Mouse (Mus musculus): ENCODE results near the gene 1110004F10Rik. TPM values are rescaled to one million over a fixed set of nuclear protein-coding genes. Genes with fewer than 3 reads are reported as not detected.

1110004F10Rik gene
- polyA plus RNA-seq, 1 experiment: 61.4 TPM

DNA sequence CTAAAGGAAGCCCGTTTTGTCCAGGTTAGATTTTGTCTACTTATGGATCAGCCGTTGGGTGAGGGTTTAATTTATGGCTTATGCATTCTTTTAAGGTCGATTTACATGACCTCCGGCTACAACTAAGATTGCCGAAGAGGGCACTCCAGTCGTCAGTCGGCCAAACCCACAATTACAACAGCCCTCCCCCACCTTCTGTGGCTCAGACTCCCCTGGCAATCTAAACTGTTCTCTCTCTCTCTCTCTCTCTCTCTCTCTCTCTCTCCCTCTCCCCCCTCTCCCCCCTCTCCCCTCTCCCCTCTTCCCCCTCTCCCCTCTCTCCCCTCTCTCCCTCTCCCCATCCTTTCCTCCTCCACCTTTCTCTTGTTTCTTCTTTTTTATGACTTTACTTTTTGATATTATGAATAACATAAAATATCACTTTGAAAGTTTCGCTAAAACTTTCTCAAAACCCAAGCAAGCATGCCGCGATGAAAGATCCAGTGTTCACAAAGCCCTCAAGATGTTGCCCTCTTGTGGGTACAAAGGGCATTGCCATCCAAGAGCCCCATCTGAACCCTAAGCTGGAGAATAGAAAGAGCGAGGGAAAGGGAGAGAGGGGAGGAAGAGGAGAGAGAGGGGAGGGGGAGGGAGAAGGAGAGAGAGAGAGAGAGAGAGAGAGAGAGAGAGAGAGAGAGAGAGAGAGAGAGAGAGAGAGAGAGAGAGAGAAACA lies 6.4 kb upstream of the 1110004F10Rik start:
- Histone ChIP-seq H3K36me3 (ENCODE audit: control insufficient read depth, insufficient read depth, low read length) (no peaks in the 10 kb centered on the region), H3K4me3 (ENCODE audit: control insufficient read depth, insufficient read depth, low read length) (no peak overlapping the region), H3K27me3 (ENCODE audit: control insufficient read depth, insufficient read depth, low read length) (peaks cover 41% of the 10 kb centered on the region), H3K27ac (ENCODE audit: control insufficient read depth, insufficient read depth, low read length) (no peak overlapping the region), H3K4me1 (replicated peaks; ENCODE audit: control insufficient read depth, insufficient read depth, low read length) (peaks cover 5% of the 10 kb centered on the region)
- no peak for TF ChIP-seq CTCF (IDR thresholded peaks at IDR 0.05; ENCODE audit: borderline replicate concordance, control insufficient read depth, extremely low read depth, insufficient read depth, low read length, poor library complexity)
- no peak for TF ChIP-seq POLR2A (IDR thresholded peaks at IDR 0.05; ENCODE audit: control insufficient read depth, extremely low read depth, insufficient read depth, low read length, poor library complexity)
- 3% methylated on average over 11 of the region's 11 CpGs for WGBS
- peak; percentile 71 for DNase-seq

GRCm38 (mm10) chr7:116033371-116034241 lies 5.6 kb upstream of the 1110004F10Rik start:
- Histone ChIP-seq H3K4me3 (ENCODE audit: control insufficient read depth, insufficient read depth, low read length) (peak overlapping the region; percentile 7; the same call in 1 of the 2 replicates), H3K36me3 (ENCODE audit: control insufficient read depth, insufficient read depth, low read length) (no peaks in the 10 kb centered on the region), H3K27me3 (ENCODE audit: control insufficient read depth, insufficient read depth, low read length) (peaks cover 41% of the 10 kb centered on the region), H3K4me1 (replicated peaks; ENCODE audit: control insufficient read depth, insufficient read depth, low read length) (peaks cover 5% of the 10 kb centered on the region), H3K27ac (ENCODE audit: control insufficient read depth, insufficient read depth, low read length) (no peak overlapping the region)
- DNase-seq: peak; percentile 16
- 2% methylated on average over 54 of the region's 54 CpGs for WGBS
- TF ChIP-seq CTCF (IDR thresholded peaks at IDR 0.05; ENCODE audit: borderline replicate concordance, control insufficient read depth, extremely low read depth, insufficient read depth, low read length, poor library complexity) (no peak), POLR2A (IDR thresholded peaks at IDR 0.05; ENCODE audit: control insufficient read depth, extremely low read depth, insufficient read depth, low read length, poor library complexity) (no peak)

DNA sequence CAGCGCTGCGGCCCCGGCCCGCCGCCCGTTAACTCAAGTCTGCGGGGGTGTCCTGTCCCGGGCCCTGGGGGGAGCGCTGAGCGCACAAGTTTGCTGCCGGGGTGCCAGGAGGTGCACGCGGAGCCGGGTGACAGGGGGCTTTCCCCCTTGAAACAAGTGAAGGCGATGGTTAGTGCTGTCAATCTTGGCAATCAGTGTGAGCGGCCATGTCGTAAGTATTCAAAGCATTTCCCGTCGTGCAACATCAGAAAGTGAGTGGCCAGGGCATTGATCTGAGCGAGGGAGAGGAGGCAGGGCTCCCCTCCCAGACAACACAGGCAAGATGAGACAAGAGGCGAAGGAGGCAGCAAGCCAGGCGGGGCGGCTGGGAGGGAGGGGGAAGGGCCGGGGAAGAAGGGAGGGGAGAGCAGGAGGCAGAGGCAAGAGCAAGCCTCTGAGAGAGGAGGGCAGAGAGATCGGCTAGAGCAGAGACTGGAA lies 4.9 kb upstream of the 1110004F10Rik start:
- Histone ChIP-seq H3K27me3 (ENCODE audit: control insufficient read depth, insufficient read depth, low read length) (peaks cover 41% of the 10 kb centered on the region), H3K27ac (ENCODE audit: control insufficient read depth, insufficient read depth, low read length) (no peak overlapping the region)
- WGBS: 3% methylated on average over 25 of the region's 25 CpGs

GRCm38 (mm10) chr7:116035504-116035903 lies 3.7 kb upstream of the 1110004F10Rik start:
- 81% methylated on average over 4 of the region's 4 CpGs for WGBS
- no peak overlapping the region for H3K27ac ChIP-seq (ENCODE audit: control insufficient read depth, insufficient read depth, low read length)
- DNase-seq: no peak
- H3K4me3 ChIP-seq (ENCODE audit: control insufficient read depth, insufficient read depth, low read length): no peak overlapping the region
- H3K4me1 ChIP-seq (replicated peaks; ENCODE audit: control insufficient read depth, insufficient read depth, low read length): peaks cover 9% of the 10 kb centered on the region
- H3K36me3 ChIP-seq (ENCODE audit: control insufficient read depth, insufficient read depth, low read length): no peaks in the 10 kb centered on the region
- no peak for TF ChIP-seq POLR2A (IDR thresholded peaks at IDR 0.05; ENCODE audit: control insufficient read depth, extremely low read depth, insufficient read depth, low read length, poor library complexity)
- no peak for TF ChIP-seq CTCF (IDR thresholded peaks at IDR 0.05; ENCODE audit: borderline replicate concordance, control insufficient read depth, extremely low read depth, insufficient read depth, low read length, poor library complexity)
- peaks cover 41% of the 10 kb centered on the region for H3K27me3 ChIP-seq (ENCODE audit: control insufficient read depth, insufficient read depth, low read length)

More for the DNA sequence above, 4.9 kb upstream of the 1110004F10Rik start:
- TF ChIP-seq POLR2A (IDR thresholded peaks at IDR 0.05; ENCODE audit: control insufficient read depth, extremely low read depth, insufficient read depth, low read length, poor library complexity) (no peak), CTCF (IDR thresholded peaks at IDR 0.05; ENCODE audit: borderline replicate concordance, control insufficient read depth, extremely low read depth, insufficient read depth, low read length, poor library complexity) (no peak)
- DNase-seq: no peak
- Histone ChIP-seq H3K4me3 (ENCODE audit: control insufficient read depth, insufficient read depth, low read length) (no peak overlapping the region), H3K36me3 (ENCODE audit: control insufficient read depth, insufficient read depth, low read length) (no peaks in the 10 kb centered on the region), H3K4me1 (replicated peaks; ENCODE audit: control insufficient read depth, insufficient read depth, low read length) (peaks cover 5% of the 10 kb centered on the region)

- no peak overlapping the region for H3K4me3 ChIP-seq (ENCODE audit: control insufficient read depth, insufficient read depth, low read length)
These were observed 2.3 kb upstream of the 1110004F10Rik start for GRCm38 (mm10) chr7:116036591-116037555.

More at GRCm38 (mm10) chr7:116036591-116037555, 2.3 kb upstream of the 1110004F10Rik start:
- Histone ChIP-seq H3K36me3 (ENCODE audit: control insufficient read depth, insufficient read depth, low read length) (no peaks in the 10 kb centered on the region), H3K27me3 (ENCODE audit: control insufficient read depth, insufficient read depth, low read length) (peaks cover 34% of the 10 kb centered on the region), H3K27ac (ENCODE audit: control insufficient read depth, insufficient read depth, low read length) (no peak overlapping the region), H3K4me1 (replicated peaks; ENCODE audit: control insufficient read depth, insufficient read depth, low read length) (peaks cover 9% of the 10 kb centered on the region)
- TF ChIP-seq CTCF (IDR thresholded peaks at IDR 0.05; ENCODE audit: borderline replicate concordance, control insufficient read depth, extremely low read depth, insufficient read depth, low read length, poor library complexity): no peak
- TF ChIP-seq POLR2A (IDR thresholded peaks at IDR 0.05; ENCODE audit: control insufficient read depth, extremely low read depth, insufficient read depth, low read length, poor library complexity): no peak
- DNase-seq: no peak
- 63% methylated on average over 18 of the region's 18 CpGs for WGBS
